Mouse (Mus musculus) large intestine, adult 2 months (tissue): Measurements from ENCODE around the gene Stard9. TPM values are rescaled to one million over a fixed set of nuclear protein-coding genes. Genes with fewer than 3 reads are reported as not detected.

Source experiments
- DNase-seq: peaks from one replicate; pipeline ENCODE4 v3.0.0-alpha.2; 2012; ENCODE audit warnings: low read depth, low spot score
- WGBS: fragments of 180-500 bp; shearing (Covaris S2); methylation state at CpG from one replicate; pipeline ENCODE4 v1.1.7; 2018; 5-methylcytosine and 5-hydroxymethylcytosine counted together
- polyA plus RNA-seq: library from polyadenylated mRNA; depleted of rRNA; stranded (reverse); fragments of >200 nt; gene quantifications from 2 replicates; pipeline ENCODE4 v1.2.3, GENCODE M21; 2012; rRNA removed

Gene Stard9
- 1.9 and 3.8 TPM in 2 replicates for polyA plus RNA-seq

DNA sequence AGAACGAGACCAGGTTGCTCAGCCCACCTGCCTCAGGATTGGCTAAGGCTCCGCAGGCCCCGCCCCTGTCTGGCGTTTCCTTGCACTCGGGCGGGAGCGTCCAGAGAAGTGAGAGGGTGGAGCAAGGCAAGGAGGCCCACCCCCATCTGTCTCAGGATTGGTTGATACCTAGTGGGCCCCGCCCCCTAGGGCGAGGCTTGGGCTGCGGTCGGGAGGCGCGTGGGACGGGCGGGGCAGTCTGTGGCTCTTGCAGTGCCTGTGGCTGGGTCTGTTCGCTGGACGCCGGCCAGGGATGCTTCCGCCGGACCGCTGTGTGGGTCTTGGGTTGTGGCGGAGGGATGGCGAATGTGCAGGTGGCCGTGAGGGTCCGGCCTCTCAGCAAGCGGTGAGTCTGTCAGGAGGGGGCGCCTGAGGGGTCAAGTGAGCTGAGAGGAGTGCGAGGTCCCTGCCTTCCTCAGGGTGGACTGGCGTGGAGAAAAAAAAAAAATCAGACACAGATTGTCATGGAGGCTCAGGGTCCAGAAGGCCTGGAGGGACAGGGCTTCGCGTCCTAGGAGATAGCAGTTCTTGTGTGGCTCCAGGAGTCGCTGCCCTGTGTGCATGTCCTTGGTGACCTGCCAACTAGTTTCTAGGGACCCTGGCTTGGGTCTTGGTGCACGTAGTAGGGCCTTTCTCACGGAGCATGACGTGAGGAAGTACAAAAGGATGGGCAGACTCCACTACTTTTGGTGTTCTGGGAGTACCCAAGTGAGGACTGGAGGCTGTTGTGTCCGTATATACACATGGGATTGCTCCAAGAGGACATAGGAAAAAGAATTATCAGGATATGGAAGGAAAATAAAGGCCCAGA lies at the start of gene Stard9:
TSS of gene Stard9 (plus strand) at position 236 of the 850 bp plus-strand sequence.
- DNase-seq = peak; percentile 94
- 3% methylated on average over 36 of the region's 36 CpGs for WGBS

GRCm38 (mm10) chr2:120589759-120590158 lies 39.2 kb upstream of the Stard9 start:
- 79% methylated on average over 5 of the region's 5 CpGs for WGBS

DNA sequence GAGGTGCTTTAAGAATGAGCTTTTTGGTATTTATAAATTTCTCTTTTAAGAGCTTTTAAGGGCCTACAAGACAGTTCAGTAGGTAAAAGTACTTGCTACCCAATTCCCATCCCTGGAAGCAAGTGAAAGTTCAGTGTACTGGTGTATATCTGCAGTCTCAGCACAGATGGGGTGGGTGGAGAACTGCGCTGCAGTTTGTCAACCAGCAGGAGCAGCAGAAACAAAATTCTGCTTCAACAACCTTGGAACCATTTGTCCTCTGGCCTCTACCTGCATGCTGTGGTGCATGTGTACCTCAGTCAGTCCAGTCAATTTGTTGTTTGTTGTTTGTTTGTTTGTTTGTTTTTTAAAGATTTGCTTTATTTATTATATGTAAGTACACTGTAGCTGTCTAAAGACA lies 36.7 kb upstream of the Stard9 start:
- DNase-seq = no peak
- WGBS = 95% methylated on average over 1 of the region's 1 CpGs

More at GRCm38 (mm10) chr2:120589759-120590158, 39.2 kb upstream of the Stard9 start:
- DNase-seq = no peak

GRCm38 (mm10) chr2:120597734-120598133 lies 31.2 kb upstream of the Stard9 start:
- DNase-seq = no peak
- WGBS = 85% methylated on average over 2 of the region's 2 CpGs

DNA sequence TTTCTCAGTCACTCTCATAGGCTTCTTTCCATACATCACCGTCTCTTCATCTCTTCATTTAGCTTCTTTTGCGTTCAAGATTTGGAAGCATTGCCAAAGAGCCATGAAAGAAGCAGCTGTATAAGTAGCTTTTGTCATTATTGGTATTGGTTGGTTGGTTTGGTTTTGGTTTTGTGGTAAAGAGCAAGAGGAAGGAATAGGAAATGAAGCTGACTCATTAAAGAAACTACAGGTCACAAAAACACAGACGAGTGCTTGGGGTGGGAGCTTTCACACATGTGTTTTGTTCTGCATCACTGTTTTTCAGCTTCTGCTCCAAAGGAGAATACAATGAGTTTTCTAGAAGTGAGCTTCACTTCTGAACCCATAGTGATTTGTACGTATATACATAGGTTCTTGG lies 29.4 kb upstream of the Stard9 start:
- DNase-seq = no peak
- 88% methylated on average over 4 of the region's 4 CpGs for WGBS

- WGBS = 88% methylated on average over 6 of the region's 6 CpGs
- no peak for DNase-seq
Measured at GRCm38 (mm10) chr2:120606021-120606690, 22.8 kb upstream of the Stard9 start.

DNA sequence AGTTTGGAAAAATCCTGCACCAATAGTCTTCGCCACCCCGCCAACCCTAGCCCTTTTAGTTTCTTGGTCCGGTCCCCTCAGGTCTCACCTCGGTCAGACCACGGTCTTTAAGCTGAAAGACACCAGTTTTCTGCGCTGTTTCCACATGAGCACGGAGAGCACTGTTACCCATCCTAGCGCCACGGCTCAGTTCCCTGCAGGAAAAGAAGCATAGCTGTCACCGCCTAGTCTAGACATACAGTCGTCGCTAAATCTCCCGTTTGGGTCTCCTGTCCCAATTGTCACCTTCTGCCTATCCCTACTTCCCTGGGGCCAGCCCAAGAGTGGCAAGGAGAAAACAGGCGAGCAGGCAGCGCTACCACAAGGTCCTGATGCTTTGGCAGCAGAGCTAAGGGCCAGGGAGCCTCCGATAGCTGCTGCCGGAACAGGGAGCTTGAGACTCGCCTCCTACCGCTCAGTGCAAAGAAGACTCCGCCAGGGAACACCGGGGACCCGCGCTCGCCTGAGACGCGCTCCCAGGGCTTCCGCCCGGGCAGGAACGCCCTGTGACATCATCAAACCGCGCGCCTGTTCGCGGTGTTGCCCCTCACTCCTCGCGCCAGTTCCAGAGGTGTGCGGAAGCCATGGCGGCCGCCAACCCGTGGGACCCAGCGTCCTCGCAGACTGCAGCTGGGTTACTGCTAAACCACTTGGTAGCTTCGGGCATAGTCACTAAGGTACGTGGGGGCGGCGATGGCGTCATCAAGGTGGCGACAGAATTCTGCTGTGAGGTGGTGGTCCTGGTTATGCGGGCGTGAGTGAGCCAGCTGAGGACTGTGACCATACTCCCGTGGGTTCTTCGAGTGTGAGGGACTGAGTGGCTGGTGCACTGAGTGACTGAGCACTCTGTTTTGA lies 19.8 kb upstream of the Stard9 start, which contains the start of the genes Haus2 and Lrrc57:
TSS of gene Haus2 (plus strand) at position 554 of the 894 bp plus-strand sequence.
TSS of gene Lrrc57 (minus strand) at position 691 of the 894 bp plus-strand sequence.
- under 1% methylated on average over 52 of the region's 52 CpGs for WGBS

GRCm38 (mm10) chr2:120616279-120617163 lies 12.4 kb upstream of the Stard9 start:
- no peak for DNase-seq
- 81% methylated on average over 5 of the region's 5 CpGs for WGBS

More for the DNA sequence above, 19.8 kb upstream of the Stard9 start, which contains the start of the genes Haus2 and Lrrc57:
- peak; percentile 46 for DNase-seq

DNA sequence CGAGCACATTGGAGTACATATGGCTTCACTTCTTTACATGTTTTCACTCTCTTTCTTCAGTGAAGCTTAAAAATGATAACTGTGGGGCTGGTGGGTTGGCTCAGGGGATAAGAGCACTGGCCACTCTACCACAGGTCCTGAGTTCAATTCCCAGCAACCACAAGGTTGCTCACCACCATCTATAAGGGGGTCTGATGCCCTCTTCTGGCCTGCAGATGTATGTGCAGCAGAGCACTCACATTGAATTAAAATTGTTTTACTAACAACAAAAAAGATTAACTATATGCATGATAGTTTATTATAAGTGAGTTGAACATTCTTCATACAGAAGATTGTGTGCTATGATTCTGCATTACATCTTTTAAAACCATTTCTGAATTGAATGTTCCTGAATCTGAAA lies 9.4 kb upstream of the Stard9 start:
- DNase-seq = no peak
- WGBS = 94% methylated on average over 1 of the region's 1 CpGs

DNA sequence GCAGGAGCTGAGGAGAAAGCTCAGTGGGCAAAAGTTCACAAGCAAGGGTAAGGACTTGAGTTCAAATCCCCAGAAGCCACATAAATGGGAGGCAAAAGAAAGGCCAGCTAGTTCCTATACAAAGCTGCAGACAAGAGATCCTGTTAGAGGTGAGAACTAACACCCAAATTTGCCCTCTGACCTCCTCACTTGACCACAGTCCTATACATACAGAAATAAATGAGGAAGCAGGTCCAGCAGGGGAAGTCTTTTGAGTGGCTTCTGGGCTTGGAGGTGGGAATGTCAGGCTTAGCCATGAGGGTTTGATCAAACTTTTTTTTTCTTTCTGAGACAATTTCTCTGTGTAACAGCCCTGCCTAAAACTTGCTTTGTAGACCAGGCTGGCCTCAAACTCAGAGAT lies 6.0 kb upstream of the Stard9 start:
- DNase-seq = no peak

GRCm38 (mm10) chr2:120628076-120628865 lies 650 bp upstream of the Stard9 start:
- WGBS = 20% methylated on average over 10 of the region's 10 CpGs
- no peak for DNase-seq

- DNase-seq = no peak
- 55% methylated on average over 2 of the region's 2 CpGs for WGBS
Measured at GRCm38 (mm10) chr2:120630246-120630645, 1.3 kb downstream of the Stard9 start.

GRCm38 (mm10) chr2:120630655-120631054 lies 1.7 kb downstream of the Stard9 start:
- no peak for DNase-seq
- WGBS = 68% methylated on average over 2 of the region's 2 CpGs

DNA sequence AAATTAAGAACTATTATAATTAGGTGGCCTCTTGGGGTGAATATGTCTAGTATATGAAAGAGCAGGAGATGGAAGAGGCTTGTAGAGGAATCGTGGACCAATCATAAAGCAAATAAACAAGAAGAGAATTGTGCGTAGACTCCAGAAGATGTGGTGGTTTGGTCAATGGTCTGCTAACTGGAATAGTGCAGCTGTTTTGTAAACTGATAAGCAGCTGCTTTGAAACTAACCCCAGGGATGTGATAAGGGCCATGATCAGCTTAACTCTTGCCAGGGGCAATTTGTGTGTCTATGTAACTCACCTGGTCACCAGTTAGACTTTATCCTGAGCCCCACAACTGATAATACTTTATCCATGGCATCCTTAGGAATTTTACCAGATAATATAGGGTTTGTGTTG lies 2.6 kb downstream of the Stard9 start:
- no peak for DNase-seq

GRCm38 (mm10) chr2:120631957-120632356 lies 3.0 kb downstream of the Stard9 start:
- WGBS = 39% methylated on average over 4 of the region's 4 CpGs

More for the DNA sequence above, 2.6 kb downstream of the Stard9 start:
- WGBS = 65% methylated on average over 2 of the region's 2 CpGs

DNA sequence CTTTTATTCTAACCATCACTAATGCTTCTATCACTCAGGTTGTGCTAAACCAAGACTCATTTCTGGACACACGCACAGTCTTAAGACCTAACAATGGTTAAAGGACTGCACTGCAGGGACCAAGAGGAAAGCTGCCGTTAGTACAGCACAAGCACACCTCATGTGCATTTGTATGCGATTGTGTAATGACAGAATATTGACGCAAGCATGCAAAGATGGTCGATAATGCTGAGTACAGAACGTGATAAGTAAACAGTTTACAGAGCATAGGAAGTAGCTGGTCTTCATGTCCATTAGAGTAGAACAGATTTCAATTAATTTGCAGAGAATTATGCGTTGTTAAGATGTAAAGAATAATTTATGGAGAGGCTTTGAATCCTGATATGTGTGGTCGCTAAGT lies 11.9 kb downstream of the Stard9 start:
- no peak for DNase-seq

More at GRCm38 (mm10) chr2:120631957-120632356, 3.0 kb downstream of the Stard9 start:
- no peak for DNase-seq

DNA sequence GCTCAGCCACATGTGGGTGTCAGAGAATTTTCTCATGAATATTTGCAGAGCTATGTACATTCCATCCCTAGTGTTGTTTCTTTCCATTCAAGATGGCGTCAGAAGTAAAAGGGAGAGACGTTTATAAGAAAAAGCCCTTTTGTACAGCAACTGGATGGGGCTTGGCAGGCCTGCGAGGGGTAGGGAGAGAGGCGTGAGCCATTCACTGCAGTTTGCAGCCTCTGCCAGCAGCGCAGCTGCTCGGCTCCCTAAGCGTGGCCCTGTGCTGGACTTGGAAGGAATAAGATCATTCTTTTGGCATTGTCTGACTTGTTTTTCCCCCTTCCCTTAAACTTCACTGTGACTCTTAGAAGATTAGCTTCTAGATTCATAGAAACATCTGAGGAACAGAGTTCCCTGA lies 14.9 kb downstream of the Stard9 start:
- no peak for DNase-seq
- 52% methylated on average over 7 of the region's 7 CpGs for WGBS

More for the DNA sequence above, 11.9 kb downstream of the Stard9 start:
- 85% methylated on average over 8 of the region's 8 CpGs for WGBS

DNA sequence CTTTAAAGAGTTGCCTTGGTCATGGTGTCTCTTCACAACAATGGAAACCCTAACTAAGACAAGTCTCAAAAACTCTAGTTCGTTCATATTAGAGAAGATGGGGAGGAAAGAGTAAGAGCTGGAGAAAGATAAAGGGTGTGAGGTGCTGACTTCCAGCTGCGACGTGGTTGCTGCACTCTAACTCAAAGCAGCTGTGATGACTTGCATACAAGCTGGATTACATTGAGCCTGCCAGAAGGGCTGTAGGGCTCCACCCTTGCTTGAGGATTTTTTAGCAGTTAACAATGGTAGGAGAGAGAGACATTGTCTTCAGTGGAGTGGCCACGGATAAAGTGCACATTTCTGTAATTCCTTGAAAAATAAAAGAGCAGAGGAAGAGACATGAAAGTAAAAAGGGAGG lies 17.9 kb downstream of the Stard9 start:
- 57% methylated on average over 4 of the region's 4 CpGs for WGBS
- no peak for DNase-seq
